Mouse (Mus musculus) neural tube, embryonic 12.5 days (tissue): ENCODE data around the gene Mup7. TPM values are rescaled to one million over a fixed set of nuclear protein-coding genes. Genes with fewer than 3 reads are reported as not detected.
"Not testable (repeated sequence)": the region's sequence is repeated elsewhere in the genome, so short reads cannot be mapped to it uniquely, and the experiment has no call there.

Source experiments
- ATAC-seq: fragments of 200-750 bp; cut with Nextera tagmentation; 2 replicates; pipeline ENCODE4 v1.8.0; 2017; ENCODE audit warnings: low read depth, mild to moderate bottlenecking, moderate TSS enrichment, moderate library complexity; ENCODE audit not compliant: low FRiP score
- H3K27ac ChIP-seq: fragments of 300-500 bp; sonication (generic); 2 replicates; pipeline ENCODE4 v1.5.1; 2016
- H3K27me3 ChIP-seq: fragments of 300-500 bp; sonication (generic); replicated peaks from 2 replicates; pipeline ENCODE4 v1.6.1; 2016; ENCODE audit warnings: mild to moderate bottlenecking
- H3K36me3 ChIP-seq: fragments of 300-500 bp; sonication (generic); 2 replicates; pipeline ENCODE4 v1.6.1; 2016; ENCODE audit warnings: mild to moderate bottlenecking
- H3K4me1 ChIP-seq: fragments of 300-500 bp; sonication (generic); 2 replicates; pipeline ENCODE4 v1.6.1; 2016
- H3K4me2 ChIP-seq: fragments of 300-500 bp; sonication (generic); replicated peaks from 2 replicates; pipeline ENCODE4 v1.6.1; 2016; ENCODE audit warnings: mild to moderate bottlenecking
- H3K4me3 ChIP-seq: fragments of 300-500 bp; sonication (generic); 2 replicates; pipeline ENCODE4 v1.5.1; 2016
- H3K9ac ChIP-seq: fragments of 300-500 bp; sonication (generic); 2 replicates; pipeline ENCODE4 v1.6.1; 2016; ENCODE audit warnings: mild to moderate bottlenecking
- H3K9me3 ChIP-seq: fragments of 300-500 bp; sonication (generic); 2 replicates; pipeline ENCODE4 v1.6.1; 2016; ENCODE audit warnings: mild to moderate bottlenecking
- WGBS: fragments of 180-500 bp; shearing (Covaris S2); methylation state at CpG from one replicate; pipeline ENCODE4 v1.1.7; 2016; 5-methylcytosine and 5-hydroxymethylcytosine counted together
- polyA plus RNA-seq: library from polyadenylated mRNA; unstranded; fragments of >200 nt; fragmentation: Nextera tagmentation; extraction: Ambion mirVana; gene quantifications from 2 replicates; pipeline ENCODE4 v1.2.1, GENCODE M21; 2016

Gene Mup7
- polyA plus RNA-seq, result not detected in 2 replicates

GRCm38 (mm10) chr4:60070375-60070774, at the start of gene Mup7:
TSS of gene Mup7 (minus strand) at chr4:60070475.
- not testable (repeated sequence) for H3K27ac ChIP-seq, H3K4me1 ChIP-seq, H3K4me2 ChIP-seq, H3K9ac ChIP-seq, H3K9me3 ChIP-seq, H3K27me3 ChIP-seq, H3K36me3 ChIP-seq, H3K4me3 ChIP-seq, ATAC-seq
- WGBS, result 73% methylated on average over 2 of the region's 2 CpGs

- not testable (repeated sequence) for H3K4me1 ChIP-seq, H3K27me3 ChIP-seq, H3K4me2 ChIP-seq, H3K9me3 ChIP-seq, H3K9ac ChIP-seq, ATAC-seq, H3K36me3 ChIP-seq, H3K27ac ChIP-seq, H3K4me3 ChIP-seq
- 67% methylated on average over 3 of the region's 3 CpGs for WGBS
Measured at GRCm38 (mm10) chr4:60079865-60080264, 9.6 kb upstream of the Mup7 start.

GRCm38 (mm10) chr4:60029334-60030111, 40.8 kb downstream of the Mup7 start:
- not testable (repeated sequence) for H3K27ac ChIP-seq, H3K27me3 ChIP-seq, H3K4me2 ChIP-seq, ATAC-seq, H3K4me1 ChIP-seq, H3K9me3 ChIP-seq, H3K4me3 ChIP-seq, H3K9ac ChIP-seq, H3K36me3 ChIP-seq
- WGBS, result 60% methylated on average over 13 of the region's 13 CpGs

GRCm38 (mm10) chr4:60020141-60020540, 50.1 kb downstream of the Mup7 start:
- not testable (repeated sequence) for ATAC-seq

More at GRCm38 (mm10) chr4:60020141-60020540, 50.1 kb downstream of the Mup7 start:
- 90% methylated on average over 7 of the region's 7 CpGs for WGBS
- H3K27ac ChIP-seq, H3K9me3 ChIP-seq, H3K4me3 ChIP-seq, H3K27me3 ChIP-seq, H3K9ac ChIP-seq, H3K4me2 ChIP-seq, H3K4me1 ChIP-seq, H3K36me3 ChIP-seq: not testable (repeated sequence)

Other genes with a start within 250 kb of the Mup7 start
- gene Slc46a2, start 155.4 kb downstream of the Mup7 start, polyA plus RNA-seq, result 0.11 TPM in 1 of 2 replicates, not detected in the other
- gene Mup4, start 109.8 kb downstream of the Mup7 start, polyA plus RNA-seq, result not detected in 2 replicates
- 0.28 TPM in 1 of 2 replicates, not detected in the other for gene Mup6, start 106.2 kb downstream of the Mup7 start, polyA plus RNA-seq
- not detected in 2 replicates for gene Mup2, start 83.8 kb upstream of the Mup7 start, polyA plus RNA-seq
- gene Mup8, start 152.1 kb upstream of the Mup7 start, polyA plus RNA-seq, result 0.91 TPM in 1 of 2 replicates, not detected in the other